Comparison of ENCODE assay signal across 14 mouse cellular contexts in the genomic region with DNA sequence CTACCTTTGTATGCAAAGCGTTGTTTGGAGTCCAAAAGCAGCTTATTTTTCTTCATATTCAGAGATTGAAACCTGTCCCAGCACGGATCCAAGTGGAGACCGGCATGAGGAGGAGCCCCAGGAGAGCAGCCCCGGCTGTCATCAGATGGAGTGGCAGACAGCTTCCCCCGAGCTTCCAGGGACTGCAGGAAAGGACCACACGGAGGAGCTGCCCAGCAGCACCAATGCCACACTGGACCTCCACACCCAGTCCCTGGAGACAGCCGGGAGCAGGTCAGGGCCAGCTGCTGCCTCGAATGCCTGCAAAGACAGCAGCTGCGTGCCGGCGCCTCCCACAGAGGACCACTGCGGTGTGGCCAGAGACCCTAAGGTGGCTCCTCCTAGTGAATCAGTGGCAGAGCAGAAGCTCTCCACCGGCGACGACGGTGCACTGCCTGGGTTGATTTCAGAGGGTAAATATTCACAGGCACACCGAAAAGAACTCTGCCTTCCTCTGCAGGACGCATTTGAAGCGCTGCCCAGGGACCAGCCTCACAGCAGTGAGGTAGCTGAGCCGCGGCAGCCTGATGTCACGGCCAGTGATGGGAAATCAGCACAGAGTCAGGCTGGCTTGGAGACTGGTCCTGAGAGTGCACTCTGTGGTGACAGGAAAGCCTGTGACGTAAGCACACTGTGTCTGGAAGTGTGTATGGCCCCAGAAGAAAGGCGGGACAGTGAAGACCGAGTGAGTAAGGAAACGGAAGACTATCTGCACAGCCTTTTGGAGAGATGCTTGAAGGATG. TPM values are rescaled to one million over a fixed set of nuclear protein-coding genes. Genes with fewer than 3 reads are reported as not detected.
DNase-seq lines count a peak whose midpoint lies in the region; ATAC-seq lines count a peak whose summit lies in the region.
"Had no signal": no experiment of that assay in that cellular context is flagged by ENCODE, and none has a peak within 500 bp of the region (broad histone marks: within the 10 kb centered on the region; RNA-seq: fewer than 3 reads in every experiment).

No protein-coding gene starts in this region.

- no peak overlapping the region for H3K4me3 ChIP-seq in embryonic facial prominence, embryonic 14.5 days (ENCODE audit: low read depth, low read length)
- no peak overlapping the region for H3K4me3 ChIP-seq in embryonic facial prominence, embryonic 10.5 days
- H3K4me3 ChIP-seq in hindbrain, embryonic 13.5 days = no peak overlapping the region
- H3K4me3 ChIP-seq: embryonic facial prominence, embryonic 12.5 days; stomach, embryonic 15.5 days had no signal

- H3K9me3 ChIP-seq in embryonic facial prominence, embryonic 14.5 days (ENCODE audit: control insufficient read depth, low read length) = no peaks in the 10 kb centered on the region
- no peaks in the 10 kb centered on the region for H3K9me3 ChIP-seq in embryonic facial prominence, embryonic 10.5 days
- H3K9me3 ChIP-seq in hindbrain, embryonic 13.5 days = no peaks in the 10 kb centered on the region
- H3K9me3 ChIP-seq: embryonic facial prominence, embryonic 12.5 days; stomach, embryonic 15.5 days had no signal

- WGBS in embryonic facial prominence, embryonic 14.5 days = 58% methylated on average over 26 of the region's 26 CpGs
- 54% methylated on average over 26 of the region's 26 CpGs for WGBS in embryonic facial prominence, embryonic 10.5 days
- 44% methylated on average over 26 of the region's 26 CpGs for WGBS in hindbrain, embryonic 13.5 days

- no peaks in the 10 kb centered on the region for H3K27me3 ChIP-seq in embryonic facial prominence, embryonic 14.5 days (replicated peaks; ENCODE audit: control insufficient read depth, insufficient read depth, low read length)
- H3K27me3 ChIP-seq in embryonic facial prominence, embryonic 10.5 days (replicated peaks; ENCODE audit: low read depth, poor library complexity, severe bottlenecking) = no peaks in the 10 kb centered on the region
- H3K27me3 ChIP-seq in hindbrain, embryonic 13.5 days = no peaks in the 10 kb centered on the region
- H3K27me3 ChIP-seq: embryonic facial prominence, embryonic 12.5 days; Patski; stomach, embryonic 15.5 days had no signal

- no peak overlapping the region for H3K4me2 ChIP-seq in embryonic facial prominence, embryonic 14.5 days (ENCODE audit: low read depth, low read length)
- no peak overlapping the region for H3K4me2 ChIP-seq in hindbrain, embryonic 13.5 days
- H3K4me2 ChIP-seq: embryonic facial prominence, embryonic 12.5 days; stomach, embryonic 15.5 days had no signal

- H3K9ac ChIP-seq in embryonic facial prominence, embryonic 14.5 days (ENCODE audit: low read depth, low read length) = no peak overlapping the region
- H3K9ac ChIP-seq in hindbrain, embryonic 13.5 days = no peak overlapping the region
- H3K9ac ChIP-seq: embryonic facial prominence, embryonic 12.5 days; stomach, embryonic 15.5 days had no signal

- no peak overlapping the region for H3K27ac ChIP-seq in embryonic facial prominence, embryonic 14.5 days (replicated peaks; ENCODE audit: low read depth, low read length)
- no peak overlapping the region for H3K27ac ChIP-seq in embryonic facial prominence, embryonic 10.5 days (replicated peaks)
- H3K27ac ChIP-seq in hindbrain, embryonic 13.5 days = peak overlapping the region; percentile 44; the same call in 1 of the 2 replicates
- H3K27ac ChIP-seq: embryonic facial prominence, embryonic 12.5 days; stomach, embryonic 15.5 days had no signal

- peak; percentile 43 for DNase-seq in embryonic facial prominence, embryonic 14.5 days (ENCODE audit: low spot score)
- no peak for DNase-seq in embryonic facial prominence, embryonic 10.5 days (ENCODE audit: low spot score)
- peak; percentile 41 to 61 for DNase-seq in kidney, postnatal 4 days
- no peak for DNase-seq in kidney, postnatal 36 days
- DNase-seq in cerebellum, adult 11 months = peak; percentile 44
- no peak for DNase-seq in urinary bladder, postnatal 4 days (ENCODE audit: low spot score in 2 of 2)
- no peak for DNase-seq in ovary, postnatal 14 days (ENCODE audit: low spot score)
- DNase-seq: kidney, postnatal 14 days; lung, adult 2 months; right cerebral cortex, postnatal 14 days had no signal

- peaks cover 21% of the 10 kb centered on the region; the same call in 1 of the 2 replicates for H3K36me3 ChIP-seq in embryonic facial prominence, embryonic 14.5 days (ENCODE audit: control insufficient read depth, insufficient read depth, low read length)
- H3K36me3 ChIP-seq in embryonic facial prominence, embryonic 10.5 days (replicated peaks) = peaks cover 25% of the 10 kb centered on the region
- peaks cover 39% of the 10 kb centered on the region for H3K36me3 ChIP-seq in hindbrain, embryonic 13.5 days

- no peaks in the 10 kb centered on the region for H3K4me1 ChIP-seq in embryonic facial prominence, embryonic 14.5 days (ENCODE audit: control insufficient read depth, insufficient read depth, low read length)
- peaks cover 10% of the 10 kb centered on the region for H3K4me1 ChIP-seq in embryonic facial prominence, embryonic 10.5 days
- H3K4me1 ChIP-seq in hindbrain, embryonic 13.5 days (replicated peaks) = peaks cover 12% of the 10 kb centered on the region
- H3K4me1 ChIP-seq: embryonic facial prominence, embryonic 12.5 days; stomach, embryonic 15.5 days had no signal

- peak; percentile 64; the same call in 1 of the 2 replicates for ATAC-seq in embryonic facial prominence, embryonic 14.5 days (ENCODE audit: low read depth)
- no peak for ATAC-seq in hindbrain, embryonic 13.5 days (ENCODE audit: low FRiP score)
- ATAC-seq: Patski had no signal

RNA-seq across cellular contexts. Expression of a gene that starts 58.1 kb away (rescaled TPM):
- polyA plus RNA-seq in embryonic facial prominence, embryonic 14.5 days (2014; fragmentation: Nextera tagmentation; extraction: Ambion mirVana) = 88.4 and 98.2 TPM in 2 replicates
- 68.4 and 78.8 TPM in 2 replicates for polyA plus RNA-seq in embryonic facial prominence, embryonic 10.5 days (2016; fragmentation: Nextera tagmentation; extraction: Ambion mirVana)
- polyA plus RNA-seq in hindbrain, embryonic 13.5 days (2015; fragmentation: Nextera tagmentation; extraction: Ambion mirVana) = 142 and 147 TPM in 2 replicates

Comparison
In these comparisons a context has a peak if more than half of its experiments do, and no peak if none do; other contexts are left out.
1. DNase-seq: peak in embryonic facial prominence, embryonic 14.5 days (single experiment), kidney, postnatal 4 days (2 of 2) and cerebellum, adult 11 months (single experiment); none in embryonic facial prominence, embryonic 10.5 days (single experiment), kidney, postnatal 36 days (0 of 2), urinary bladder, postnatal 4 days (0 of 2) and ovary, postnatal 14 days (single experiment).